Mouse (Mus musculus): Measurements from ENCODE around the gene Ncs1.

GRCm38 (mm10) chr2:31219470-31219869, 26.2 kb upstream of the Ncs1 start:
- TF ChIP-seq POLR2A (IDR thresholded peaks at IDR 0.05; ENCODE audit: insufficient read depth, low read depth, low read length) (no peak), CTCF (IDR thresholded peaks at IDR 0.05) (no peak), EP300 (IDR thresholded peaks at IDR 0.05; ENCODE audit: insufficient read depth, low read depth, low read length) (no peak)

Data from heart, adult 2 months (tissue).